Mouse (Mus musculus) stomach, embryonic 14.5 days (tissue): ENCODE measurements around the gene Slc28a3. TPM values are rescaled to one million over a fixed set of nuclear protein-coding genes. Genes with fewer than 3 reads are reported as not detected.

Experiments used
- ATAC-seq: fragments of 200-750 bp; cut with Nextera tagmentation; 2 replicates; pipeline ENCODE4 v1.8.0; 2017; ENCODE audit warnings: low read depth, moderate TSS enrichment; ENCODE audit not compliant: insufficient number of reproducible peaks, insufficient read depth, low FRiP score
- H3K27ac ChIP-seq: fragments of 300-500 bp; sonication (generic); 2 replicates; pipeline ENCODE4 v1.5.1; 2014; ENCODE audit warnings: mild to moderate bottlenecking, low read length, moderate library complexity, mixed read lengths
- H3K27me3 ChIP-seq: fragments of 300-500 bp; sonication (generic); 2 replicates; pipeline ENCODE4 v1.6.1; 2014; ENCODE audit warnings: low read length, control low read depth, mixed read lengths; ENCODE audit not compliant: control insufficient read depth, insufficient read depth
- H3K36me3 ChIP-seq: fragments of 300-500 bp; sonication (generic); 2 replicates; pipeline ENCODE4 v1.6.1; 2014; ENCODE audit warnings: mild to moderate bottlenecking, control low read depth, low read length, moderate library complexity, mixed read lengths; ENCODE audit not compliant: control insufficient read depth, insufficient read depth
- H3K4me1 ChIP-seq: fragments of 300-500 bp; sonication (generic); 2 replicates; pipeline ENCODE4 v1.6.1; 2014; ENCODE audit warnings: low read length, control low read depth, mixed read lengths; ENCODE audit not compliant: control insufficient read depth, insufficient read depth
- H3K4me2 ChIP-seq: fragments of 300-500 bp; sonication (generic); replicated peaks from 2 replicates; pipeline ENCODE4 v1.6.1; 2014; ENCODE audit warnings: low read depth, low read length, control low read depth
- H3K4me3 ChIP-seq: fragments of 300-500 bp; sonication (generic); 2 replicates; pipeline ENCODE4 v1.5.1; 2014; ENCODE audit warnings: low read depth, low read length, control low read depth
- H3K9ac ChIP-seq: fragments of 300-500 bp; sonication (generic); replicated peaks from 2 replicates; pipeline ENCODE4 v1.6.1; 2014; ENCODE audit warnings: low read depth, mild to moderate bottlenecking, control low read depth, low read length, moderate library complexity, mixed read lengths
- H3K9me3 ChIP-seq: fragments of 300-500 bp; sonication (generic); 2 replicates; pipeline ENCODE4 v1.6.1; 2016; ENCODE audit warnings: low read depth, low read length, control low read depth; ENCODE audit not compliant: control insufficient read depth
- WGBS: fragments of 180-500 bp; shearing (Covaris S2); extraction: QIAGEN DNeasy Blood & Tissue Kit; methylation state at CpG from one replicate; pipeline ENCODE4 v1.1.7; 2014; 5-methylcytosine and 5-hydroxymethylcytosine counted together
- polyA plus RNA-seq: library from polyadenylated mRNA; unstranded; fragments of >200 nt; fragmentation: Nextera tagmentation; extraction: Ambion mirVana; gene quantifications from 2 replicates; pipeline ENCODE4 v1.2.1, GENCODE M21; 2014

Gene Slc28a3
- polyA plus RNA-seq, 1 experiment from 2014 or later: 0.29 TPM

DNA sequence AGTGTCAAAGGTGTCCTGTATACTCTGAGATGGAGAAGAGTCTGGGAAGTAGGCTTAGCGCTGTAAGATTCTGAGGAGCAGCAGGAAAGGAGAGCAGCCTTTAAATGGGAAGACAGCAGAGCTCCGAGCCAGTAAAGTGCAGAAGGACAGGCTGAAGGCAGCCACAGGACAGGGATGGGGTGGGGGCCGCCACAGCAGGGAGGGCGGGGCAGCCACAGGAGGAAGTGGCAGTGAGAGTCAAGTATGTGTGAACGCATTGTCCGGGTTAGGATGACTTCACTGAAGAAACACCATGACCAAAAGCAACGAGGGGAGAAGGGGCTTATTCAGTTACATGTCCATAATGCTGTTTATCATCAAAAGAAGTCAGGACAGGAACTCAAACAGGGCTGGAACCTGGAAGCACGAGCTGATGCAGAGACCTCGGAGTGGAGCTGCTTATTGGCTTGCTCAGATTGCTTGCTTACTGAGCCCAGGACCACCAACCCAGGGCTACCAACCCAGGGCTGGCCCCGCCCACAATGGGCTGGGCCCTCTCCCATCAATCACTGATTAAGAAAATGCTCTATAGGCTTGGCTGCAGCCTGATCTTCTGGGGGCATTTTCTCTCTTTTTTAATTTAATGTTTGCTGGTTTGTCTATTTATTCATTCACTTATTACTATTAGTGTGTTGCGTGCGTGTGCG is 18.8 kb upstream of the Slc28a3 start:
- Histone ChIP-seq H3K9ac (no peak overlapping the region), H3K9me3 (no peaks in the 10 kb centered on the region), H3K4me1 (no peaks in the 10 kb centered on the region), H3K36me3 (no peaks in the 10 kb centered on the region), H3K4me2 (no peak overlapping the region), H3K4me3 (no peak overlapping the region), H3K27ac (no peak overlapping the region), H3K27me3 (no peaks in the 10 kb centered on the region)
- 25% methylated on average over 13 of the region's 13 CpGs for WGBS
- no peak for ATAC-seq

DNA sequence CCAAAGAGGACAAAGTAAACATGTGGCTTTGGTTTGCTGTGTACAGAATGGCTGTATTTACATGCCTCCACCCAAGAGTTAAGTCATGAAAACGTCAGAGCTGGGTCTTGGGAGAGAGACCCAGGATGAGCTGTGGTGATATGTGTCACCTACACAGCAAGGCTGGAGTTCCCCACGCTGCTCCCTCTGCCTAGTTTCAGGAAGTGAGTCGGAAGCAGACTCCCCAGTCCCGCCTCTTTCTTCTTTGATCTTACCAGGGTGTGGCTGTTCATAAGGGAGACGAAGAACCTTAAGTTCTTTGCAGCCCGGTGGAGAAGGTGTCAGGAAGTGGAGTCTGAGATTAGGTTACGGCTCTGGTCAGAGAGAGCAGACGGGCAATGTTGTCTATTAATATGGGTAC is 12.0 kb upstream of the Slc28a3 start:
- Histone ChIP-seq H3K9me3 (no peaks in the 10 kb centered on the region), H3K9ac (no peak overlapping the region), H3K27ac (no peak overlapping the region), H3K27me3 (no peaks in the 10 kb centered on the region), H3K4me3 (no peak overlapping the region), H3K36me3 (no peaks in the 10 kb centered on the region), H3K4me2 (no peak overlapping the region), H3K4me1 (no peaks in the 10 kb centered on the region)
- 41% methylated on average over 8 of the region's 8 CpGs for WGBS
- no peak for ATAC-seq

DNA sequence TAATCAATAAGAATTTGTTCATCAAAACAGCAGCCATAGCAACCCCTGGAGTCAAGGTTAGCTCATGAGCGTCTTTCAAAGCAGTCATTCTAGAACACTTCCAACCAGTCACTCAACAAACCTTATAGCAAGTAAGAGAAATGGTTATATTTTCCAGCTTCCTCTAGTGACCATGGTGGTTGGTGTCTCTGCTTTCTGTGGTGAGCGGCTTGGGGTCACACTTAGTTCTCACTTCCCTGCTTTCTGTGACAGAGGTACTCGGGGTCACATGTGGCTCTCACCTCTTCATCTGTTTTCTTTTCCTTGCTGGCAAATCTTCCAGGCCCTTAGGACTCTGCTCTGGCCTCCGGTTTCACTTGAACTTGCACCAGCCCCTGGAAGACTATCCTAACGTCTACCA is 8.6 kb upstream of the Slc28a3 start:
- Histone ChIP-seq H3K27me3 (no peaks in the 10 kb centered on the region), H3K36me3 (no peaks in the 10 kb centered on the region), H3K4me3 (no peak overlapping the region), H3K9me3 (no peaks in the 10 kb centered on the region), H3K4me1 (no peaks in the 10 kb centered on the region), H3K4me2 (no peak overlapping the region), H3K27ac (no peak overlapping the region), H3K9ac (no peak overlapping the region)
- no peak for ATAC-seq
- WGBS: 76% methylated on average over 5 of the region's 5 CpGs

DNA sequence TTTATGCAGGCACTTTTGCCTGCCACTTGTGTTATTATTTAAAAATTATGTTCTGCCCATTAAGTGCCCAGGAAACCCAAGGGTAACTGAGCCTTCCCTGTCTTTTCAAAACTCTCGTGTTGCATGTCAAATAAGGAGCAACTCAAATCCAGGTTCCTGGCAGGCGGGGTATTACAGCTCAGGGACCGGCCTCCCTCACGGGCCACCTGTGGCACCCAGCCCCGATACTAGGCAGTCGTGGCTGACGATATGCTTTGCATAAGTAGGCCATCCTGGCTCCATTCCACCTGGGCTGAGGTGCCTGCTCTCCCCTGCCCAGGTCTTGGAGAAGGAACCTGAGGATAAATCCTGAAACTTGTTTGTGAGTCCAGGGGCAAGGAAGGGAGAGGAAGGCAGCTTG is 618 bp downstream of the Slc28a3 start:
- H3K4me3 ChIP-seq: no peak overlapping the region
- H3K4me1 ChIP-seq: 0 out of 2 replicates have a peak, but pooled peaks cover 3% of the 10 kb centered on the region
- no peak overlapping the region for H3K4me2 ChIP-seq
- no peak overlapping the region for H3K27ac ChIP-seq
- ATAC-seq: no peak
- WGBS: 31% methylated on average over 7 of the region's 7 CpGs
- H3K36me3 ChIP-seq: no peaks in the 10 kb centered on the region
- no peak overlapping the region for H3K9ac ChIP-seq
- no peaks in the 10 kb centered on the region for H3K9me3 ChIP-seq
- H3K27me3 ChIP-seq: no peaks in the 10 kb centered on the region

DNA sequence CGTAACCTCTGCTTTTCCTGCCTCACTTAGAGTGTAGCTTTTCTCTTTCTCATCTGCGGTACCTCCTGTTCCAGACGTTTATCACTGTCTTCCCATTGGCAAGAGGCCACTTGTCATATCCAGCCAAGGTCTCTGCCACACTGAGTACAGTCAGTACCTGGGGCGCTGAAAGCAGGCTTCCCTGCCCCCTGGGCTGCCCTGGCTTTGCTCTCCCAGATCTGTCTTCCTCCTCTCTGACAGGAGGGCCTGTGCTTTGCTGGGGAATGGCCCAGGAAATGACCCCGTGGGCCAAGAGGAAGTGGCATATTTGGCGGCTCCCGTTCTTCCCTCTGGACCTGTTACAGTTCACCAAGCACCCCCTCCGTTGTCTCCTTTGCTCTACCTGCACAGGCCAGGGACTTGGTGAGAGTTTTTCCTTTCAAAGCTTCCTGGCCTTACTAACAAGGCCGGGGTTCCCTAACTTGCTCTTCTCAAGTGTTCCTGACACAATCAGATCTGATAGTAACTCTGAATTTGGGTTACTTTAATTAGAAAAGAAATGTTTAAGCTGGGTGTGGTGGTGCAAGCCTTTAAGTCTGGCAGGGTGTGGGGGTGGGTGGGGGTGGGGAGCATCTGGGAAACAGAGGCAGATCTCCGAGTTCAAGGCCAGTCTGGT is 9.3 kb downstream of the Slc28a3 start:
- WGBS: 39% methylated on average over 10 of the region's 10 CpGs
- no peak overlapping the region for H3K4me3 ChIP-seq
- H3K9me3 ChIP-seq: no peaks in the 10 kb centered on the region
- 0 out of 2 replicates have a peak, but pooled peaks cover 3% of the 10 kb centered on the region for H3K4me1 ChIP-seq
- no peak overlapping the region for H3K4me2 ChIP-seq
- ATAC-seq: no peak
- no peaks in the 10 kb centered on the region for H3K36me3 ChIP-seq
- no peak overlapping the region for H3K9ac ChIP-seq
- 0 out of 2 replicates have a peak overlapping the region, but pooled peaks have one; percentile 15 for H3K27ac ChIP-seq
- no peaks in the 10 kb centered on the region for H3K27me3 ChIP-seq

DNA sequence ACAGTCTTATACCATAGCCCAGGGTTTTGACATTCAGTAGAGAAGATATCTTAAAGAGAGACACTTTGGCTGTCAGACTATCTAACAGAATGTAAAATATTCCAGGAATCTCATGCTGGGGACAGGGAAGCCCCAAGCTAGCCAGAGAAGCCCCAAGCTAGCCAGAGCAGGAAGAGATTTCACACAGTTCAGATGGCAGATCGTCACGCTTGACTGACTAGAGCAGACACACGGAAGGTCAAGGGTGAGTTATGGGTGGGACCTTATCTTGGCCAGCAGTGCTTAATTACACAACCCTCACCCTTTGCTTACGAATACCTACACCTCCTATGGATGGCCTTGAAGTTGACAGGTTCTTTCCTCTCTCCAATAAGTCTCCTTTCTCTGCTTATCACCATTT is 12.1 kb downstream of the Slc28a3 start:
- H3K4me3 ChIP-seq: no peak overlapping the region
- 28% methylated on average over 4 of the region's 4 CpGs for WGBS
- no peak overlapping the region for H3K27ac ChIP-seq
- ATAC-seq: no peak
- no peaks in the 10 kb centered on the region for H3K9me3 ChIP-seq
- 0 out of 2 replicates have a peak, but pooled peaks cover 3% of the 10 kb centered on the region for H3K4me1 ChIP-seq
- no peak overlapping the region for H3K4me2 ChIP-seq
- H3K27me3 ChIP-seq: no peaks in the 10 kb centered on the region
- H3K9ac ChIP-seq: no peak overlapping the region
- H3K36me3 ChIP-seq: no peaks in the 10 kb centered on the region

DNA sequence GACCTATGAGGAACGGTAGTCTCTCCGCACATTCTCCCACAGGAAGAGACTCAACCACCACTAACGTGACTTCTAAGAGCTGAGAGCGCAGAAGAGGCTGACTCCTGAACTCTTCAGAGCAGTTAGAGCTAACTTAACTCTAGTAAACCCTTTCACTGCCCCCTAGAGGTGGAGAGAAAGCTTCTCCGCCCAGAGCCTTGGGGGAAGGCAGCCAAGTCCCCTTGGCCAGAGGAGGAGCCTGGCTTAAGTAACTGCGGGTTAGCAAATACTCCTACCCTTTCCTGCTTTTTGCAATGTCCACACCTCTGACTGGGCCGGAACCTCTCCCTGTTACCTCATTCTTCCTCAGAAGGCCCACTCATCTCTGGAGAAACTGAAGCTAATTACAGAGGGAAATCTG is 17.5 kb downstream of the Slc28a3 start:
- Histone ChIP-seq H3K27ac (no peak overlapping the region), H3K9me3 (no peaks in the 10 kb centered on the region), H3K4me1 (no peaks in the 10 kb centered on the region), H3K4me2 (no peak overlapping the region), H3K36me3 (no peaks in the 10 kb centered on the region), H3K9ac (no peak overlapping the region), H3K27me3 (no peaks in the 10 kb centered on the region), H3K4me3 (no peak overlapping the region)
- WGBS: 29% methylated on average over 7 of the region's 7 CpGs
- no peak for ATAC-seq

DNA sequence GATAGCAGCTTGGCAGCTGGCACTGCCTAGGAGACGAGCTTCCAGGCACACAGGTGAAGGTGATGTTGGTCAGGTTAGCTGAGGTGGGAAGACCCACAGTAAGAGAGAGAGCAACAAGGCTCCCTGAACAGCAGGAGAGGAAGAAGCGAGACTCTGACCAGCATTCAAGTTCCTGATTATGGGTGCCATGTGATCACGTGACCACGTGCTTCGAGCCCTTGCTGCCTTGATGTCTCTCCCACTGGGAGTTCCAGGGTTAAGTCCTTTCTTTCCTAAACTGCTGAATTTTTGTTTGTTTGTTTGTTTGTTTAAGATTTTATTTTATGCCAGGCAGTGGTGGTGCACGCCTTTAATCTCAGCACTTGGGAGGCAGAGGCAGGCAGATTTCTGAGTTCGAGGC is 18.8 kb downstream of the Slc28a3 start:
- H3K9ac ChIP-seq: no peak overlapping the region
- ATAC-seq: no peak
- H3K27ac ChIP-seq: no peak overlapping the region
- H3K36me3 ChIP-seq: no peaks in the 10 kb centered on the region
- no peak overlapping the region for H3K4me3 ChIP-seq
- no peaks in the 10 kb centered on the region for H3K27me3 ChIP-seq
- no peaks in the 10 kb centered on the region for H3K9me3 ChIP-seq
- 86% methylated on average over 7 of the region's 7 CpGs for WGBS
- no peak overlapping the region for H3K4me2 ChIP-seq
- no peaks in the 10 kb centered on the region for H3K4me1 ChIP-seq
